Mouse (Mus musculus): Measurements from ENCODE around the gene Txndc16. TPM values are rescaled to one million over a fixed set of nuclear protein-coding genes. Genes with fewer than 3 reads are reported as not detected.

Gene Txndc16
- total and polyA plus RNA-seq, 3 experiments, result 0.08 to 0.24 TPM; not detected in 1

DNA sequence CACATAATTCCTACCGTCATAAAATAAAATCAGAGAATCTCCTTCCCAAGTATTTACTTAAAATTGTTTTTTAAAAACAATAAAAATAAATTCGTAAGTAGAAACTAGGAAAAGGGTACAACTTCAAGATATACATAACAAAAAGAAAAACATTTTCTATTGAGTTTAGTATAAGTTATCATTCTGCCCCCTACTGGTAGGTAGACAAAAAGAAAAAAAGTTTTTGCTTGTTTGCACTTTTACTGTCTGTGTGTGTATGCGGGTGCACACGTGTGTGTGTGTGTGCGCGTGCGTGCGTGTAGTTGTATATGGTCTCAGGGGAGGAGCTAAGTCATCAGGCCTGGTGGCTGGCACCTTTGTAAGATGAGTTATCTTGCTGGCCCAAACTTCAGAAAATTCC is 52.8 kb downstream of the Txndc16 start:
- no peaks in the 10 kb centered on the region for H3K9me3 ChIP-seq (replicated peaks; ENCODE audit: insufficient read depth, low read length)
- H3K27me3 ChIP-seq (ENCODE audit: control insufficient read depth in 1 of 2, insufficient read depth in 2 of 2, low read length in 2 of 2), result peaks cover 0 to 5% of the 10 kb centered on the region in 2 experiments; a peak in 2 of 4 replicates
- H3K36me3 ChIP-seq (ENCODE audit: control insufficient read depth in 1 of 2, insufficient read depth in 2 of 2, low read length in 2 of 2), result no peaks in the 10 kb centered on the region
- H3K4me3 ChIP-seq (ENCODE audit: control insufficient read depth in 1 of 2, insufficient read depth in 1 of 2, low read depth in 2 of 2, low read length in 2 of 2), result no peak overlapping the region
- DNase-seq (ENCODE audit: low read depth, low spot score), result peak; percentile 13
- no peaks in the 10 kb centered on the region for H3K4me1 ChIP-seq (ENCODE audit: control insufficient read depth in 1 of 2, insufficient read depth in 2 of 2, low read length in 2 of 2)
- H3K9ac ChIP-seq (ENCODE audit: control insufficient read depth, low read depth, low read length, poor library complexity, severe bottlenecking), result no peak overlapping the region
- H3K27ac ChIP-seq (ENCODE audit: control insufficient read depth, low read depth, low read length), result no peak overlapping the region
- TF ChIP-seq BHLHE40 (IDR thresholded peaks at IDR 0.05; ENCODE audit: borderline replicate concordance, low read depth, low read length) (no peak), USF1 (IDR thresholded peaks at IDR 0.05; ENCODE audit: low read depth, low read length) (no peak), CTCF (IDR thresholded peaks at IDR 0.05 in 2 of 3, conservative IDR thresholded peaks at IDR 0.05 in 1 of 3; ENCODE audit: control insufficient read depth in 1 of 3, insufficient read depth in 1 of 3, low read depth in 2 of 3, low read length in 3 of 3, poor library complexity in 1 of 3, severe bottlenecking in 1 of 3) (peak in 2 of 3 experiments; percentile 13 to 44; a peak in 3 of 6 replicates), ELF1 (IDR thresholded peaks at IDR 0.05; ENCODE audit: low read depth, low read length) (no peak), TBP (IDR thresholded peaks at IDR 0.05; ENCODE audit: low read depth, low read length) (no peak), GABPA (IDR thresholded peaks at IDR 0.05; ENCODE audit: low read depth, low read length) (no peak), ZNF384 (IDR thresholded peaks at IDR 0.05; ENCODE audit: low read depth, low read length) (0 out of 2 replicates have a peak, but pooled peaks have one; percentile 17), POLR2AphosphoS2 (IDR thresholded peaks at IDR 0.05; ENCODE audit: low read length) (no peak), TAL1 (IDR thresholded peaks at IDR 0.05; ENCODE audit: low read length) (no peak), RAD21 (IDR thresholded peaks at IDR 0.05; ENCODE audit: low read depth, low read length) (peak; percentile 14; the same call in 1 of the 2 replicates), TCF12 (IDR thresholded peaks at IDR 0.05; ENCODE audit: low read depth, low read length) (no peak)
- H3K79me2 ChIP-seq (ENCODE audit: control insufficient read depth, insufficient read depth, low read length, poor library complexity), result no peaks in the 10 kb centered on the region

DNA sequence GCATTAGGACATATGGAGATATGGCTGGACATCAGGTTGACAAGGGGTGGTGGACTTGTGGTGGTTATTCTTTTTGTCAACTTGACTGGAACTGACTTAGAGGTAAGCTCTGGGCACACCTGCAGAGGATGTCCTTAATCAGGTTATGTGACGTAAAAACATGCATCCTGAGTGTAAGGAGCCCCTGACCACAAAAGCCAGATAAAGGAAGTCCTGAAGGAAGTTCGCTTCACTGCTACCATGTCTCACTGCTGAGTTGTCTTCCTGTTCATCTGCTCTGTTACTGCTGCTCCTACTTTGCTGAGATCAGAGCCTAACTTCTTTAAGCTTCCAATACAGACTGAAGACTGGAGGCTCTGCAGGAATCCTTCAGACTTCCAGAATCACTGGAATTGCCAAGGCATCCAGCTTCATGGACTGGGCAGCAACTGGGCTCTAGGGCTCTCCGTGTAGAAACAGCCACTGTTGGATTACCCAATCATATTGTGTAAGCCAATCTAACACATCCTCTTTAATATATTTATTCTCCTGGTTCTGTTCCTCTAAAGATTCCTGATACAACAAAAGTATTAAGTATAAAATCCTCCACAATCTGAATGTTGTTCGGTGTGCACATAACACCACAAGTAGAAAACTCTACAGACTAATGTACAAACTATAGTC is 64.5 kb downstream of the Txndc16 start:
- Histone ChIP-seq H3K9ac (ENCODE audit: control insufficient read depth, low read depth, low read length, poor library complexity, severe bottlenecking) (no peak overlapping the region), H3K27ac (ENCODE audit: control insufficient read depth, low read depth, low read length) (no peak overlapping the region), H3K79me2 (ENCODE audit: control insufficient read depth, insufficient read depth, low read length, poor library complexity) (no peaks in the 10 kb centered on the region), H3K9me3 (replicated peaks; ENCODE audit: insufficient read depth, low read length) (no peaks in the 10 kb centered on the region), H3K4me1 (ENCODE audit: control insufficient read depth in 1 of 2, insufficient read depth in 2 of 2, low read length in 2 of 2) (peaks cover 0 to 2% of the 10 kb centered on the region in 2 experiments; a peak in 1 of 4 replicates), H3K4me3 (ENCODE audit: control insufficient read depth in 1 of 2, insufficient read depth in 1 of 2, low read depth in 2 of 2, low read length in 2 of 2) (no peak overlapping the region), H3K27me3 (ENCODE audit: control insufficient read depth in 1 of 2, insufficient read depth in 2 of 2, low read length in 2 of 2) (peaks cover 3 to 8% of the 10 kb centered on the region in 2 experiments; a peak in 2 of 4 replicates), H3K36me3 (ENCODE audit: control insufficient read depth in 1 of 2, insufficient read depth in 2 of 2, low read length in 2 of 2) (no peaks in the 10 kb centered on the region)
- peak; percentile 26 for DNase-seq (ENCODE audit: low read depth, low spot score)
- TF ChIP-seq ZC3H11A (IDR thresholded peaks at IDR 0.05; ENCODE audit: low read depth, low read length) (no peak), GATA1 (IDR thresholded peaks at IDR 0.05; ENCODE audit: low read depth, low read length) (0 out of 2 replicates have a peak, but pooled peaks have one; percentile 3), EP300 (IDR thresholded peaks at IDR 0.05; ENCODE audit: low read depth in 1 of 2, low read length in 2 of 2) (peak in 1 of 2 experiments; percentile 10; a peak in 1 of 4 replicates), JUND (IDR thresholded peaks at IDR 0.05; ENCODE audit: low read depth, low read length) (no peak)
